24 mouse cellular contexts compared by ENCODE assay signal in the genomic region with DNA sequence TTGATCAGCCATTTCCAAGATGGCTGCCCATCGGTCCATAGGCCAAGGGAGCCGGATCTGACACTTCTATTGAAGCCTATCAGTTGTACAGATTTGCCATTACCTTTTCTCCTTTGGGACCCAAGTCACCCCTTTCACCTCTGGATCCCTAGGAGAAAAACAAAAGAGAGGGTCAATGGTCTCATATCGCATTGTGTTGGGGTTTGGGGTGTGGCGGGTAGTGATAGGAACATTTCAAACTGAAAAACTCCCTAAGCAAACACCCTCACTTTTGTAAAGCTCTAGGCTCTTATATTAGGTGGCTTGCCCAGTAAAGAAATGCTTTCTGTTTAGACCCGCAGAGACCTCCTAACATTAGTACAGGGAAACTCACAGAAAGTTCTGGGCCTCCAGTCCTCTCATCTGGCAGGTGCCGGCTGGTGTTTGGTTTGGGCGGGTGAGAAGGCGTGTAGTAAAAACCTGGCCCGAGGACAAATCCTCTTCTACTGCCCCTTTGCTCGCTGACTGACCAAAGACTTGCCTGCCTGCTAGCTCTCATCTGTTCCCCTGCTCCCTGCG. TPM values are rescaled to one million over a fixed set of nuclear protein-coding genes. Genes with fewer than 3 reads are reported as not detected.
A peak's percentile ranks its signal among the peaks of the same experiment; 100 is the strongest.
DNase-seq lines count a peak whose midpoint lies in the region; ATAC-seq and TF ChIP-seq lines count a peak whose summit lies in the region.
"Had no signal": no experiment of that assay in that cellular context is flagged by ENCODE, and none has a peak within 500 bp of the region (broad histone marks: within the 10 kb centered on the region; RNA-seq: fewer than 3 reads in every experiment).

No protein-coding gene starts in this region.

- TF ChIP-seq CTCF in heart, adult 2 months (IDR thresholded peaks at IDR 0.05), result no peak
- TF ChIP-seq CTCF in stomach, postnatal 0 days (IDR thresholded peaks at IDR 0.05; ENCODE audit: low read depth), result no peak

- H3K4me2 ChIP-seq in limb, embryonic 15.5 days, result no peak overlapping the region
- no peak overlapping the region; the same call in 1 of the 2 replicates for H3K4me2 ChIP-seq in stomach, postnatal 0 days (replicated peaks; ENCODE audit: low read depth)
- H3K4me2 ChIP-seq: embryonic facial prominence, embryonic 15.5 days; hindbrain, embryonic 14.5 days had no signal

- no peak for ATAC-seq in limb, embryonic 15.5 days (ENCODE audit: insufficient number of reproducible peaks, low FRiP score, low TSS enrichment, low read depth)
- peak; percentile 87 for ATAC-seq in stomach, postnatal 0 days (ENCODE audit: low FRiP score, low TSS enrichment)
- ATAC-seq: activated CD4-positive, CD25-positive, alpha-beta regulatory T cell, adult 4 months; forebrain, embryonic 16.5 days; Patski had no signal

- no peak for DNase-seq in heart, embryonic 10.5 days (ENCODE audit: low spot score)
- DNase-seq in heart, adult 2 months, result no peak
- no peak for DNase-seq in embryonic facial prominence, embryonic 10.5 days (ENCODE audit: low spot score)
- DNase-seq in stomach, postnatal 0 days (ENCODE audit: low spot score), result peak; percentile 61
- DNase-seq in cerebellum, adult 18-20 months, result no peak
- no peak for DNase-seq in urinary bladder, postnatal 25 days (ENCODE audit: low spot score)
- DNase-seq: adrenal gland, postnatal 14 days; cerebellum, adult 11-12 months; cerebellum, adult 9-11 months; cerebellum, postnatal 36 days; gastrocnemius, postnatal 10 days; heart, adult 18-20 months had no signal

- H3K79me2 ChIP-seq in heart, adult 2 months (replicated peaks; ENCODE audit: control insufficient read depth, insufficient read depth, low read length), result no peaks in the 10 kb centered on the region

- H3K27ac ChIP-seq in heart, embryonic 10.5 days, result no peak overlapping the region
- no peak overlapping the region for H3K27ac ChIP-seq in heart, adult 2 months
- peak overlapping the region; percentile 8; the same call in 1 of the 2 replicates for H3K27ac ChIP-seq in embryonic facial prominence, embryonic 10.5 days (replicated peaks)
- H3K27ac ChIP-seq in limb, embryonic 15.5 days, result no peak overlapping the region
- H3K27ac ChIP-seq in stomach, postnatal 0 days (replicated peaks), result peak overlapping the region; percentile 75
- H3K27ac ChIP-seq: embryonic facial prominence, embryonic 15.5 days; hindbrain, embryonic 10.5 days; hindbrain, embryonic 14.5 days had no signal

- TF ChIP-seq EP300 in heart, adult 2 months (IDR thresholded peaks at IDR 0.05; ENCODE audit: insufficient read depth, low read depth, low read length), result no peak
- no peak for TF ChIP-seq EP300 in stomach, postnatal 0 days (optimal IDR thresholded peaks at IDR 0.05)

- no peak overlapping the region for H3K9ac ChIP-seq in heart, adult 2 months (ENCODE audit: low read depth, low read length)
- H3K9ac ChIP-seq in limb, embryonic 15.5 days, result 0 out of 2 replicates have a peak overlapping the region, but pooled peaks have one; percentile 4
- H3K9ac ChIP-seq in stomach, postnatal 0 days (ENCODE audit: low read length), result peak overlapping the region; percentile 31; the same call in 1 of the 2 replicates
- H3K9ac ChIP-seq: embryonic facial prominence, embryonic 15.5 days; hindbrain, embryonic 14.5 days had no signal

- 0 out of 2 replicates have a peak overlapping the region, but pooled peaks have one; percentile 8 for H3K4me3 ChIP-seq in heart, embryonic 10.5 days
- no peak overlapping the region for H3K4me3 ChIP-seq in heart, adult 2 months
- no peak overlapping the region for H3K4me3 ChIP-seq in embryonic facial prominence, embryonic 10.5 days
- H3K4me3 ChIP-seq in limb, embryonic 15.5 days, result no peak overlapping the region
- no peak overlapping the region for H3K4me3 ChIP-seq in stomach, postnatal 0 days (ENCODE audit: low read depth, low read length)
- H3K4me3 ChIP-seq: embryonic facial prominence, embryonic 15.5 days; erythroblast, embryonic 14.5 days; heart, embryonic 12.5 days; hindbrain, embryonic 10.5 days had no signal

- H3K27me3 ChIP-seq in heart, embryonic 10.5 days (ENCODE audit: insufficient read depth, poor library complexity, severe bottlenecking), result no peaks in the 10 kb centered on the region
- no peaks in the 10 kb centered on the region for H3K27me3 ChIP-seq in heart, adult 2 months (ENCODE audit: control insufficient read depth, insufficient read depth, low read length)
- H3K27me3 ChIP-seq in embryonic facial prominence, embryonic 10.5 days (replicated peaks; ENCODE audit: low read depth, poor library complexity, severe bottlenecking), result no peaks in the 10 kb centered on the region
- no peaks in the 10 kb centered on the region for H3K27me3 ChIP-seq in limb, embryonic 15.5 days
- H3K27me3 ChIP-seq in stomach, postnatal 0 days (ENCODE audit: control insufficient read depth, insufficient read depth, low read length), result no peaks in the 10 kb centered on the region
- H3K27me3 ChIP-seq: embryonic facial prominence, embryonic 15.5 days; Patski had no signal

- peaks cover 5% of the 10 kb centered on the region; the same call in 1 of the 2 replicates for H3K36me3 ChIP-seq in heart, embryonic 10.5 days
- H3K36me3 ChIP-seq in heart, adult 2 months (ENCODE audit: control insufficient read depth, insufficient read depth, low read length), result no peaks in the 10 kb centered on the region
- no peaks in the 10 kb centered on the region for H3K36me3 ChIP-seq in embryonic facial prominence, embryonic 10.5 days (replicated peaks)
- H3K36me3 ChIP-seq in limb, embryonic 15.5 days, result no peaks in the 10 kb centered on the region
- no peaks in the 10 kb centered on the region for H3K36me3 ChIP-seq in stomach, postnatal 0 days (ENCODE audit: control insufficient read depth, insufficient read depth, low read length)
- H3K36me3 ChIP-seq: embryonic facial prominence, embryonic 15.5 days; hindbrain, embryonic 10.5 days had no signal

- TF ChIP-seq POLR2A in heart, adult 2 months (IDR thresholded peaks at IDR 0.05; ENCODE audit: insufficient read depth, low read depth, low read length), result no peak

- 77% methylated on average over 11 of the region's 11 CpGs for WGBS in heart, embryonic 10.5 days
- WGBS in heart, adult 2 months, result 80% methylated on average over 11 of the region's 11 CpGs
- 73% methylated on average over 11 of the region's 11 CpGs for WGBS in embryonic facial prominence, embryonic 10.5 days
- WGBS in limb, embryonic 15.5 days, result 67% methylated on average over 11 of the region's 11 CpGs
- WGBS in stomach, postnatal 0 days, result 45% methylated on average over 11 of the region's 11 CpGs

- intact Hi-C loops in heart, adult 2 months (cut with DNase I), result no loop called here

- no peaks in the 10 kb centered on the region for H3K9me3 ChIP-seq in heart, embryonic 10.5 days
- H3K9me3 ChIP-seq in embryonic facial prominence, embryonic 10.5 days, result 0 out of 2 replicates have a peak, but pooled peaks cover 3% of the 10 kb centered on the region
- no peaks in the 10 kb centered on the region for H3K9me3 ChIP-seq in limb, embryonic 15.5 days
- H3K9me3 ChIP-seq in stomach, postnatal 0 days (ENCODE audit: control insufficient read depth, low read length), result no peaks in the 10 kb centered on the region
- H3K9me3 ChIP-seq: embryonic facial prominence, embryonic 15.5 days; hindbrain, embryonic 10.5 days had no signal

- H3K4me1 ChIP-seq in heart, embryonic 10.5 days, result peaks cover 17% of the 10 kb centered on the region
- no peaks in the 10 kb centered on the region for H3K4me1 ChIP-seq in heart, adult 2 months (ENCODE audit: control insufficient read depth, insufficient read depth, low read length)
- H3K4me1 ChIP-seq in embryonic facial prominence, embryonic 10.5 days, result peaks cover 12% of the 10 kb centered on the region
- H3K4me1 ChIP-seq in limb, embryonic 15.5 days, result no peaks in the 10 kb centered on the region
- H3K4me1 ChIP-seq in stomach, postnatal 0 days (replicated peaks; ENCODE audit: control insufficient read depth, insufficient read depth), result no peaks in the 10 kb centered on the region

RNA-seq across cellular contexts. Expression of gene Colq, which starts 47.2 kb away (rescaled TPM):
- polyA plus RNA-seq in heart, embryonic 10.5 days (2016; fragmentation: Nextera tagmentation; extraction: Ambion mirVana), result 3.6 and 6.1 TPM in 2 replicates
- 10 to 100 TPM; 10.0 to 11.3 TPM for total RNA-seq in heart, adult 2 months (2021)
- 12.6 and 14.7 TPM in 2 replicates for polyA plus RNA-seq in heart, adult 2 months (2012; rRNA removed)
- 0.35 and 0.82 TPM in 2 replicates for polyA plus RNA-seq in embryonic facial prominence, embryonic 10.5 days (2016; fragmentation: Nextera tagmentation; extraction: Ambion mirVana)
- polyA plus RNA-seq in limb, embryonic 15.5 days (2015; fragmentation: Nextera tagmentation; extraction: Ambion mirVana), result 3.6 and 8.8 TPM in 2 replicates
- 0.91 and 1.2 TPM in 2 replicates for polyA plus RNA-seq in stomach, postnatal 0 days (2015; fragmentation: Nextera tagmentation; extraction: Ambion mirVana)
- total RNA-seq: adrenal gland, adult 18-20 months had no signal
- polyA plus RNA-seq: C2C12; erythroblast, embryonic 14.5 days; forebrain, embryonic 11.5 days; forebrain, embryonic 16.5 days; Patski had no signal

RNA-seq across cellular contexts. Expression of gene Mettl6, which starts 49.1 kb away (rescaled TPM):
- polyA plus RNA-seq in heart, embryonic 10.5 days (2016; fragmentation: Nextera tagmentation; extraction: Ambion mirVana), result 52.7 and 64.4 TPM in 2 replicates
- total RNA-seq in heart, adult 2 months (2021), result 1 to 10 TPM; 9.5 to 9.9 TPM
- 4.2 and 7.2 TPM in 2 replicates for polyA plus RNA-seq in heart, adult 2 months (2012; rRNA removed)
- polyA plus RNA-seq in embryonic facial prominence, embryonic 10.5 days (2016; fragmentation: Nextera tagmentation; extraction: Ambion mirVana), result 79.1 and 86.2 TPM in 2 replicates
- 57.4 and 65.6 TPM in 2 replicates for polyA plus RNA-seq in limb, embryonic 15.5 days (2015; fragmentation: Nextera tagmentation; extraction: Ambion mirVana)
- 29.4 and 31.9 TPM in 2 replicates for polyA plus RNA-seq in stomach, postnatal 0 days (2015; fragmentation: Nextera tagmentation; extraction: Ambion mirVana)

RNA-seq across cellular contexts. Expression of gene Eaf1, which starts 49.8 kb away (rescaled TPM):
- 22.3 and 25.7 TPM in 2 replicates for polyA plus RNA-seq in heart, embryonic 10.5 days (2016; fragmentation: Nextera tagmentation; extraction: Ambion mirVana)
- total RNA-seq in heart, adult 2 months (2021), result 10 to 100 TPM; 10.8 to 14.6 TPM
- 11.2 and 12.2 TPM in 2 replicates for polyA plus RNA-seq in heart, adult 2 months (2012; rRNA removed)
- 32.6 and 35.8 TPM in 2 replicates for polyA plus RNA-seq in embryonic facial prominence, embryonic 10.5 days (2016; fragmentation: Nextera tagmentation; extraction: Ambion mirVana)
- polyA plus RNA-seq in limb, embryonic 15.5 days (2015; fragmentation: Nextera tagmentation; extraction: Ambion mirVana), result 20.6 and 20.7 TPM in 2 replicates
- 10.5 and 11.9 TPM in 2 replicates for polyA plus RNA-seq in stomach, postnatal 0 days (2015; fragmentation: Nextera tagmentation; extraction: Ambion mirVana)

Comparison
In these comparisons a context has a peak if more than half of its experiments do, and no peak if none do; other contexts are left out.
1. H3K27ac ChIP-seq: peak in embryonic facial prominence, embryonic 10.5 days (single experiment) and stomach, postnatal 0 days (single experiment); none in heart, embryonic 10.5 days (single experiment), heart, adult 2 months (single experiment) and limb, embryonic 15.5 days (single experiment).